Mouse (Mus musculus) intestine, embryonic 16.5 days (tissue): Measurements from ENCODE around the gene Iqck. TPM values are rescaled to one million over a fixed set of nuclear protein-coding genes. Genes with fewer than 3 reads are reported as not detected.

ENCODE experiments used
- ATAC-seq: fragments of 200-750 bp; cut with Nextera tagmentation; 2 replicates; pipeline ENCODE4 v1.8.0; 2017; ENCODE audit warnings: moderate TSS enrichment, moderate library complexity
- H3K27ac ChIP-seq: fragments of 300-500 bp; sonication (generic); 2 replicates; pipeline ENCODE4 v1.5.1; 2014; ENCODE audit warnings: mild to moderate bottlenecking, low read length
- H3K27me3 ChIP-seq: fragments of 300-500 bp; sonication (generic); replicated peaks from 2 replicates; pipeline ENCODE4 v1.6.1; 2014; ENCODE audit warnings: low read length, control low read depth, mixed read lengths; ENCODE audit not compliant: control insufficient read depth, insufficient read depth
- H3K36me3 ChIP-seq: fragments of 300-500 bp; sonication (generic); 2 replicates; pipeline ENCODE4 v1.6.1; 2014; ENCODE audit warnings: low read length, control low read depth; ENCODE audit not compliant: control insufficient read depth, insufficient read depth
- H3K4me1 ChIP-seq: fragments of 300-500 bp; sonication (generic); 2 replicates; pipeline ENCODE4 v1.6.1; 2014; ENCODE audit warnings: low read length, control low read depth, mixed read lengths; ENCODE audit not compliant: control insufficient read depth, insufficient read depth
- H3K4me2 ChIP-seq: fragments of 300-500 bp; sonication (generic); 2 replicates; pipeline ENCODE4 v1.6.1; 2014; ENCODE audit warnings: low read depth, low read length, control low read depth
- H3K4me3 ChIP-seq: fragments of 300-500 bp; sonication (generic); 2 replicates; pipeline ENCODE4 v1.5.1; 2014; ENCODE audit warnings: mild to moderate bottlenecking, low read length
- H3K9ac ChIP-seq: fragments of 300-500 bp; sonication (generic); 2 replicates; pipeline ENCODE4 v1.6.1; 2014; ENCODE audit warnings: low read depth, low read length
- H3K9me3 ChIP-seq: fragments of 300-500 bp; sonication (generic); 2 replicates; pipeline ENCODE4 v1.6.1; 2016; ENCODE audit warnings: low read length, control low read depth; ENCODE audit not compliant: control insufficient read depth
- WGBS: fragments of 180-500 bp; shearing (Covaris S2); extraction: QIAGEN DNeasy Blood & Tissue Kit; methylation state at CpG from one replicate; pipeline ENCODE4 v1.1.7; 2014; 5-methylcytosine and 5-hydroxymethylcytosine counted together
- polyA plus RNA-seq: library from polyadenylated mRNA; unstranded; fragments of >200 nt; fragmentation: Nextera tagmentation; extraction: Ambion mirVana; gene quantifications from 2 replicates; pipeline ENCODE4 v1.2.1, GENCODE M21; 2015

The Iqck gene
- polyA plus RNA-seq, 1 experiment from 2014 or later: 1.7 TPM

GRCm38 (mm10) chr7:118953626-118954282, 98.2 kb downstream of the Iqck start:
- Histone ChIP-seq H3K36me3 (no peaks in the 10 kb centered on the region), H3K9me3 (no peaks in the 10 kb centered on the region), H3K27me3 (no peaks in the 10 kb centered on the region), H3K27ac (no peak overlapping the region; the same call in 1 of the 2 replicates), H3K9ac (no peak overlapping the region), H3K4me1 (no peaks in the 10 kb centered on the region; the same call in 1 of the 2 replicates), H3K4me2 (no peak overlapping the region), H3K4me3 (no peak overlapping the region)
- 59% methylated on average over 11 of the region's 11 CpGs for WGBS
- ATAC-seq: peak; percentile 73

GRCm38 (mm10) chr7:118954968-118955367, 99.4 kb downstream of the Iqck start:
- Histone ChIP-seq H3K9me3 (no peaks in the 10 kb centered on the region), H3K36me3 (no peaks in the 10 kb centered on the region), H3K4me3 (no peak overlapping the region), H3K9ac (no peak overlapping the region), H3K27me3 (no peaks in the 10 kb centered on the region), H3K4me2 (no peak overlapping the region), H3K27ac (no peak overlapping the region), H3K4me1 (no peaks in the 10 kb centered on the region; the same call in 1 of the 2 replicates)
- no peak for ATAC-seq
- WGBS: 80% methylated on average over 1 of the region's 1 CpGs

- Histone ChIP-seq H3K27me3 (no peaks in the 10 kb centered on the region), H3K4me2 (no peak overlapping the region), H3K27ac (no peak overlapping the region), H3K4me3 (no peak overlapping the region), H3K9ac (no peak overlapping the region), H3K36me3 (no peaks in the 10 kb centered on the region), H3K9me3 (no peaks in the 10 kb centered on the region), H3K4me1 (no peaks in the 10 kb centered on the region; the same call in 1 of the 2 replicates)
- ATAC-seq: no peak
- WGBS: 71% methylated on average over 4 of the region's 4 CpGs
Measured at GRCm38 (mm10) chr7:118956616-118957246, 101.2 kb downstream of the Iqck start.

GRCm38 (mm10) chr7:118959209-118959608, 103.7 kb downstream of the Iqck start:
- WGBS: 59% methylated on average over 7 of the region's 7 CpGs
- H3K27me3 ChIP-seq: no peaks in the 10 kb centered on the region
- no peaks in the 10 kb centered on the region for H3K4me1 ChIP-seq
- no peak overlapping the region for H3K4me2 ChIP-seq
- H3K9me3 ChIP-seq: no peaks in the 10 kb centered on the region
- H3K9ac ChIP-seq: no peak overlapping the region
- H3K36me3 ChIP-seq: no peaks in the 10 kb centered on the region
- no peak overlapping the region for H3K4me3 ChIP-seq
- H3K27ac ChIP-seq: no peak overlapping the region
- ATAC-seq: no peak

GRCm38 (mm10) chr7:118964777-118965176, 109.2 kb downstream of the Iqck start:
- ATAC-seq: no peak
- H3K4me2 ChIP-seq: no peak overlapping the region
- 5% methylated on average over 3 of the region's 3 CpGs for WGBS
- H3K9ac ChIP-seq: no peak overlapping the region
- H3K4me3 ChIP-seq: no peak overlapping the region
- no peak overlapping the region for H3K27ac ChIP-seq
- no peaks in the 10 kb centered on the region for H3K36me3 ChIP-seq
- no peaks in the 10 kb centered on the region for H3K9me3 ChIP-seq
- H3K27me3 ChIP-seq: no peaks in the 10 kb centered on the region
- no peaks in the 10 kb centered on the region for H3K4me1 ChIP-seq

GRCm38 (mm10) chr7:118965198-118965597, 109.6 kb downstream of the Iqck start:
- H3K27ac ChIP-seq: no peak overlapping the region
- no peaks in the 10 kb centered on the region for H3K4me1 ChIP-seq
- H3K36me3 ChIP-seq: no peaks in the 10 kb centered on the region
- no peak for ATAC-seq
- no peak overlapping the region for H3K9ac ChIP-seq
- no peaks in the 10 kb centered on the region for H3K27me3 ChIP-seq
- no peaks in the 10 kb centered on the region for H3K9me3 ChIP-seq
- no peak overlapping the region for H3K4me3 ChIP-seq
- WGBS: 27% methylated on average over 7 of the region's 7 CpGs
- H3K4me2 ChIP-seq: no peak overlapping the region

GRCm38 (mm10) chr7:118968870-118969269, 113.3 kb downstream of the Iqck start:
- H3K9ac ChIP-seq: no peak overlapping the region
- H3K9me3 ChIP-seq: no peaks in the 10 kb centered on the region
- H3K27ac ChIP-seq: no peak overlapping the region
- no peak for ATAC-seq
- H3K36me3 ChIP-seq: no peaks in the 10 kb centered on the region
- no peaks in the 10 kb centered on the region for H3K4me1 ChIP-seq
- 88% methylated on average over 3 of the region's 3 CpGs for WGBS
- no peak overlapping the region for H3K4me2 ChIP-seq
- no peak overlapping the region for H3K4me3 ChIP-seq
- H3K27me3 ChIP-seq: no peaks in the 10 kb centered on the region

- H3K4me2 ChIP-seq: no peak overlapping the region
- H3K9ac ChIP-seq: no peak overlapping the region
- H3K27ac ChIP-seq: no peak overlapping the region
- no peaks in the 10 kb centered on the region for H3K36me3 ChIP-seq
- no peak overlapping the region for H3K4me3 ChIP-seq
- no peaks in the 10 kb centered on the region for H3K9me3 ChIP-seq
- H3K4me1 ChIP-seq: no peaks in the 10 kb centered on the region
- 75% methylated on average over 8 of the region's 8 CpGs for WGBS
- ATAC-seq: no peak
- H3K27me3 ChIP-seq: no peaks in the 10 kb centered on the region
Measured at GRCm38 (mm10) chr7:118971499-118971898, 115.9 kb downstream of the Iqck start.

- no peaks in the 10 kb centered on the region for H3K36me3 ChIP-seq
- H3K9me3 ChIP-seq: no peaks in the 10 kb centered on the region
- no peak overlapping the region for H3K4me3 ChIP-seq
- no peak overlapping the region for H3K4me2 ChIP-seq
- WGBS: 71% methylated on average over 5 of the region's 5 CpGs
- H3K9ac ChIP-seq: no peak overlapping the region
- no peaks in the 10 kb centered on the region for H3K27me3 ChIP-seq
- no peak for ATAC-seq
- no peaks in the 10 kb centered on the region for H3K4me1 ChIP-seq
- H3K27ac ChIP-seq: no peak overlapping the region
Measured at GRCm38 (mm10) chr7:118972306-118972705, 116.8 kb downstream of the Iqck start.
